Comparison of ENCODE assay signal across 8 mouse cellular contexts in the genomic region with DNA sequence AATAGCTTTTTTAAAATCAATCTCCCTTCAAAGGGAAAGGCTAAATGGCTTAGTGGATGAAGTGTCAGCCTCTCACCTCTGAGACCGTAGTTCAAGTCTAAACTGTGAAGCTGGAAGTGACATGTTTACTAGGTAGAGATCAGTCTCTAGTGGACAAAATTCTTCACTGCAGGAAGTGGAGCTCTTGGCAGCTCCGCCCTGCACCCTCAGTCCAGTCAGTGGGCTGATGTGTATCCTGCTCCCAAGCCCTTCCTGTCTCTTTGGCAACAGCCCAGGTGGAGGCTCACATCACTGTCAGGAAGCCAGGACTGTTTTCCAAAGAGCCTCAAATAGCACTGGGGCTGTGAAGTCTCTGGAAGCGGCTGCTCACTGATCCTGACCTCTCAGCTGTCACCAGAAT.
DNase-seq lines count a peak whose midpoint lies in the region; ATAC-seq and TF ChIP-seq lines count a peak whose summit lies in the region.

No protein-coding gene starts in this region.

- H3K9ac ChIP-seq in hindbrain, embryonic 12.5 days = no peak overlapping the region
- H3K9ac ChIP-seq in neural tube, embryonic 14.5 days (replicated peaks; ENCODE audit: low read depth, low read length) = no peak overlapping the region

- H3K27me3 ChIP-seq in hindbrain, embryonic 12.5 days = no peaks in the 10 kb centered on the region
- no peaks in the 10 kb centered on the region for H3K27me3 ChIP-seq in limb, embryonic 10.5 days (ENCODE audit: low read depth, poor library complexity, severe bottlenecking)
- no peaks in the 10 kb centered on the region for H3K27me3 ChIP-seq in neural tube, embryonic 14.5 days (ENCODE audit: control insufficient read depth, insufficient read depth, low read length)

- H3K27ac ChIP-seq in layer of hippocampus, adult 2 months = no peak overlapping the region
- H3K27ac ChIP-seq in hindbrain, embryonic 12.5 days = no peak overlapping the region
- no peak overlapping the region for H3K27ac ChIP-seq in limb, embryonic 10.5 days
- no peak overlapping the region for H3K27ac ChIP-seq in neural tube, embryonic 14.5 days (ENCODE audit: low read depth, low read length)

- no peaks in the 10 kb centered on the region for H3K9me3 ChIP-seq in hindbrain, embryonic 12.5 days (replicated peaks)
- H3K9me3 ChIP-seq in limb, embryonic 10.5 days (replicated peaks) = no peaks in the 10 kb centered on the region
- H3K9me3 ChIP-seq in neural tube, embryonic 14.5 days (ENCODE audit: control insufficient read depth, low read length) = no peaks in the 10 kb centered on the region

- no peaks in the 10 kb centered on the region for H3K36me3 ChIP-seq in hindbrain, embryonic 12.5 days
- H3K36me3 ChIP-seq in limb, embryonic 10.5 days = no peaks in the 10 kb centered on the region
- H3K36me3 ChIP-seq in neural tube, embryonic 14.5 days (ENCODE audit: control insufficient read depth, insufficient read depth, low read length) = no peaks in the 10 kb centered on the region

- peak; percentile 38; the same call in 1 of the 2 replicates for ATAC-seq in hindbrain, embryonic 12.5 days (ENCODE audit: low FRiP score)
- peak; percentile 49; the same call in 1 of the 2 replicates for ATAC-seq in neural tube, embryonic 14.5 days (ENCODE audit: low read depth)

- no peak overlapping the region for H3K4me3 ChIP-seq in layer of hippocampus, adult 2 months
- H3K4me3 ChIP-seq in hindbrain, embryonic 12.5 days = no peak overlapping the region
- no peak overlapping the region for H3K4me3 ChIP-seq in limb, embryonic 10.5 days
- no peak overlapping the region for H3K4me3 ChIP-seq in neural tube, embryonic 14.5 days (ENCODE audit: low read depth, low read length)

- H3K4me2 ChIP-seq in hindbrain, embryonic 12.5 days (replicated peaks) = no peak overlapping the region
- no peak overlapping the region for H3K4me2 ChIP-seq in neural tube, embryonic 14.5 days (ENCODE audit: low read depth, low read length)

- DNase-seq in layer of hippocampus, adult 2 months (ENCODE audit: low spot score in 2 of 2) = no peak
- no peak for DNase-seq in layer of hippocampus, postnatal 25 days (ENCODE audit: extremely low spot score in 1 of 2, low spot score in 1 of 2)
- DNase-seq in adrenal gland, adult 8-10 months = peak; percentile 72
- DNase-seq in frontal cortex, postnatal 10 days (ENCODE audit: low spot score in 2 of 2) = peak; percentile 6 to 10
- DNase-seq in limb, embryonic 10.5 days (ENCODE audit: low spot score) = peak; percentile 30
- DNase-seq in yolk sac, embryonic 10.5 days (ENCODE audit: low spot score) = no peak

- no peaks in the 10 kb centered on the region for H3K4me1 ChIP-seq in hindbrain, embryonic 12.5 days
- H3K4me1 ChIP-seq in limb, embryonic 10.5 days = 0 out of 2 replicates have a peak, but pooled peaks cover 4% of the 10 kb centered on the region
- no peaks in the 10 kb centered on the region for H3K4me1 ChIP-seq in neural tube, embryonic 14.5 days (ENCODE audit: control insufficient read depth, insufficient read depth, low read length)

- peak; percentile 75 for TF ChIP-seq CTCF in layer of hippocampus, adult 2 months (conservative IDR thresholded peaks at IDR 0.05)

- WGBS in hindbrain, embryonic 12.5 days = 49% methylated on average over 3 of the region's 3 CpGs
- 37% methylated on average over 3 of the region's 3 CpGs for WGBS in limb, embryonic 10.5 days
- 42% methylated on average over 3 of the region's 3 CpGs for WGBS in neural tube, embryonic 14.5 days

Comparison
In these comparisons a context has a peak if more than half of its experiments do, and no peak if none do; other contexts are left out.
1. DNase-seq: peak in adrenal gland, adult 8-10 months (single experiment), frontal cortex, postnatal 10 days (2 of 2) and limb, embryonic 10.5 days (single experiment); none in layer of hippocampus, adult 2 months (0 of 2), layer of hippocampus, postnatal 25 days (0 of 2) and yolk sac, embryonic 10.5 days (single experiment).